30 mouse cellular contexts compared by ENCODE assay signal in genomic region chr11:51457624-51458023, GRCm38 (mm10).
"Had no signal": no experiment of that assay in that cellular context is flagged by ENCODE, and none has a peak within 500 bp of the region (broad histone marks: within the 10 kb centered on the region; RNA-seq: fewer than 3 reads in every experiment).

No protein-coding gene starts in this region.

- H3K36me3 ChIP-seq: limb, embryonic 10.5 days; limb, embryonic 12.5 days; limb, embryonic 13.5 days; limb, embryonic 15.5 days; liver, embryonic 12.5 days; liver, embryonic 13.5 days; liver, embryonic 15.5 days; lung, embryonic 15.5 days; midbrain, embryonic 10.5 days; midbrain, embryonic 12.5 days; midbrain, embryonic 13.5 days; midbrain, embryonic 15.5 days; neural tube, embryonic 12.5 days had no signal

- H3K27me3 ChIP-seq: limb, embryonic 12.5 days; limb, embryonic 13.5 days; limb, embryonic 15.5 days; lung, embryonic 15.5 days; midbrain, embryonic 12.5 days; midbrain, embryonic 13.5 days; midbrain, embryonic 15.5 days; neural tube, embryonic 12.5 days had no signal

- H3K4me2 ChIP-seq: limb, embryonic 12.5 days; limb, embryonic 13.5 days; limb, embryonic 15.5 days; liver, embryonic 11.5 days; liver, embryonic 12.5 days; liver, embryonic 13.5 days; liver, embryonic 15.5 days; lung, embryonic 14.5 days; lung, embryonic 15.5 days; midbrain, embryonic 12.5 days; midbrain, embryonic 13.5 days; midbrain, embryonic 15.5 days; neural tube, embryonic 12.5 days had no signal

- ATAC-seq: liver, embryonic 12.5 days; liver, postnatal 0 days; lung, postnatal 0 days; midbrain, embryonic 13.5 days; midbrain, embryonic 15.5 days; midbrain, embryonic 16.5 days had no signal

- H3K27ac ChIP-seq: left cerebral cortex, adult 2 months; limb, embryonic 12.5 days; limb, embryonic 13.5 days; limb, embryonic 15.5 days; liver, embryonic 12.5 days; liver, embryonic 13.5 days; liver, embryonic 14.5 days; liver, embryonic 15.5 days; lung, embryonic 15.5 days; macrophage; midbrain, embryonic 10.5 days; midbrain, embryonic 12.5 days; midbrain, embryonic 13.5 days; midbrain, embryonic 15.5 days; neural tube, embryonic 12.5 days had no signal

- DNase-seq: left cerebral cortex, postnatal 4 days; liver; liver, embryonic 13.5 days; liver, postnatal 0 days; lung, adult 18-20 months; lung, adult 2 months; lung, embryonic 14.5 days; lung, postnatal 14 days; lung, postnatal 36 days; lung, postnatal 4 days had no signal

- H3K4me3 ChIP-seq: left cerebral cortex, adult 2 months; limb, embryonic 10.5 days; limb, embryonic 12.5 days; limb, embryonic 13.5 days; limb, embryonic 15.5 days; liver, embryonic 12.5 days; liver, embryonic 13.5 days; liver, embryonic 15.5 days; lung, embryonic 15.5 days; megakaryocyte, embryonic 14.5 days; midbrain, embryonic 10.5 days; midbrain, embryonic 12.5 days; midbrain, embryonic 13.5 days; midbrain, embryonic 15.5 days; myocyte; neural tube, embryonic 12.5 days had no signal

- H3K4me1 ChIP-seq: liver, embryonic 12.5 days; liver, embryonic 13.5 days; liver, embryonic 15.5 days; megakaryocyte, embryonic 14.5 days had no signal

- H3K9me3 ChIP-seq: limb, embryonic 10.5 days; limb, embryonic 13.5 days; limb, embryonic 15.5 days; liver, embryonic 12.5 days; liver, embryonic 13.5 days; liver, embryonic 15.5 days; lung, embryonic 15.5 days; midbrain, embryonic 10.5 days; midbrain, embryonic 13.5 days; midbrain, embryonic 15.5 days had no signal

- H3K9ac ChIP-seq: limb, embryonic 12.5 days; limb, embryonic 13.5 days; limb, embryonic 15.5 days; liver, embryonic 12.5 days; liver, embryonic 13.5 days; liver, embryonic 14.5 days; liver, embryonic 15.5 days; liver, postnatal 0 days; lung, embryonic 14.5 days; lung, embryonic 15.5 days; midbrain, embryonic 12.5 days; midbrain, embryonic 13.5 days; midbrain, embryonic 15.5 days; neural tube, embryonic 12.5 days had no signal
